In genomic region chr8:106606601-106607145, GRCm38 (mm10) we compare ENCODE assay signal across 23 mouse cellular contexts. TPM values are rescaled to one million over a fixed set of nuclear protein-coding genes. Genes with fewer than 3 reads are reported as not detected.
A peak's percentile ranks its signal among the peaks of the same experiment; 100 is the strongest.
DNase-seq lines count a peak whose midpoint lies in the region; ATAC-seq and TF ChIP-seq lines count a peak whose summit lies in the region.
"Had no signal": no experiment of that assay in that cellular context is flagged by ENCODE, and none has a peak within 500 bp of the region (broad histone marks: within the 10 kb centered on the region; RNA-seq: fewer than 3 reads in every experiment).

No protein-coding gene starts in this region.

- H3K4me3 ChIP-seq in liver, embryonic 15.5 days (replicated peaks): no peak overlapping the region
- H3K4me3 ChIP-seq in liver, embryonic 12.5 days: no peak overlapping the region
- peak overlapping the region; percentile 96 for H3K4me3 ChIP-seq in E14TG2a.4 (replicated peaks; ENCODE audit: low read length)
- H3K4me3 ChIP-seq in stomach, embryonic 14.5 days (ENCODE audit: low read depth, low read length): no peak overlapping the region
- H3K4me3 ChIP-seq: embryonic facial prominence, embryonic 12.5 days; forebrain, embryonic 15.5 days; heart, embryonic 13.5 days; megakaryocyte, embryonic 14.5 days; midbrain, embryonic 15.5 days had no signal

- no peaks in the 10 kb centered on the region for H3K9me3 ChIP-seq in liver, embryonic 15.5 days (replicated peaks)
- no peaks in the 10 kb centered on the region for H3K9me3 ChIP-seq in liver, embryonic 12.5 days (replicated peaks)
- H3K9me3 ChIP-seq in E14TG2a.4 (ENCODE audit: low read length): no peaks in the 10 kb centered on the region
- H3K9me3 ChIP-seq in stomach, embryonic 14.5 days (ENCODE audit: control insufficient read depth, low read depth, low read length): no peaks in the 10 kb centered on the region
- H3K9me3 ChIP-seq: embryonic facial prominence, embryonic 12.5 days; forebrain, embryonic 15.5 days; heart, embryonic 13.5 days; midbrain, embryonic 15.5 days had no signal

- no peaks in the 10 kb centered on the region for H3K36me3 ChIP-seq in liver, embryonic 15.5 days (replicated peaks)
- H3K36me3 ChIP-seq in liver, embryonic 12.5 days: no peaks in the 10 kb centered on the region
- peaks cover 49% of the 10 kb centered on the region for H3K36me3 ChIP-seq in E14TG2a.4 (ENCODE audit: insufficient read depth, low read length)
- H3K36me3 ChIP-seq in stomach, embryonic 14.5 days (ENCODE audit: control insufficient read depth, insufficient read depth, low read length): no peaks in the 10 kb centered on the region
- H3K36me3 ChIP-seq: embryonic facial prominence, embryonic 12.5 days; forebrain, embryonic 15.5 days; heart, embryonic 13.5 days; midbrain, embryonic 15.5 days had no signal

- DNase-seq in ZHBTc4 (ENCODE audit: low read depth, low spot score): peak; percentile 74
- no peak for DNase-seq in adrenal gland, postnatal 10 days
- DNase-seq in embryo, embryonic 10.5 days (ENCODE audit: low spot score): no peak
- DNase-seq: adrenal gland, adult 2 months; cerebellum, adult 11-12 months; cerebellum, postnatal 36 days; heart, adult 11 months; heart, postnatal 4 days; kidney, adult 8-10 months; retina, postnatal 1 day; thymus, postnatal 25 days had no signal

- no peak for ATAC-seq in liver, embryonic 15.5 days (ENCODE audit: insufficient read depth)
- no peak for ATAC-seq in liver, embryonic 12.5 days
- ATAC-seq in stomach, embryonic 14.5 days (ENCODE audit: insufficient number of reproducible peaks, insufficient read depth, low FRiP score, low read depth): no peak
- ATAC-seq: forebrain, embryonic 15.5 days; hindbrain, postnatal 0 days; midbrain, embryonic 15.5 days had no signal

- TF ChIP-seq CTCF in E14TG2a.4 (conservative IDR thresholded peaks at IDR 0.05; ENCODE audit: low read length): no peak

- WGBS in liver, embryonic 15.5 days (ENCODE audit: insufficient replicate concordance): 22% methylated on average over 15 of the region's 15 CpGs
- 17% methylated on average over 14 of the region's 15 CpGs for whole genome bisulfite sequencing in liver, embryonic 12.5 days (ENCODE audit: insufficient replicate concordance)
- WGBS in stomach, embryonic 14.5 days: 29% methylated on average over 15 of the region's 15 CpGs

- H3K4me1 ChIP-seq in liver, embryonic 15.5 days (replicated peaks): peaks cover 27% of the 10 kb centered on the region
- H3K4me1 ChIP-seq in liver, embryonic 12.5 days: peaks cover 15% of the 10 kb centered on the region; the same call in 1 of the 2 replicates
- peaks cover 85% of the 10 kb centered on the region for H3K4me1 ChIP-seq in E14TG2a.4 (replicated peaks; ENCODE audit: low read depth, low read length)
- peaks cover 8% of the 10 kb centered on the region; the same call in 1 of the 2 replicates for H3K4me1 ChIP-seq in stomach, embryonic 14.5 days (ENCODE audit: control insufficient read depth, insufficient read depth, low read length)

- peaks cover 54% of the 10 kb centered on the region for H3K27me3 ChIP-seq in liver, embryonic 15.5 days
- H3K27me3 ChIP-seq in liver, embryonic 12.5 days (replicated peaks): peaks cover 67% of the 10 kb centered on the region
- H3K27me3 ChIP-seq in E14TG2a.4 (ENCODE audit: insufficient read depth, low read length): peaks cover 4% of the 10 kb centered on the region; the same call in 1 of the 2 replicates
- H3K27me3 ChIP-seq in stomach, embryonic 14.5 days (ENCODE audit: control insufficient read depth, insufficient read depth, low read length): peaks cover 26% of the 10 kb centered on the region

- peak overlapping the region; percentile 15; the same call in 1 of the 2 replicates for H3K4me2 ChIP-seq in liver, embryonic 15.5 days
- no peak overlapping the region for H3K4me2 ChIP-seq in liver, embryonic 12.5 days
- 0 out of 2 replicates have a peak overlapping the region, but pooled peaks have one; percentile 16 for H3K4me2 ChIP-seq in stomach, embryonic 14.5 days (replicated peaks; ENCODE audit: low read depth, low read length)
- H3K4me2 ChIP-seq: embryonic facial prominence, embryonic 12.5 days; forebrain, embryonic 15.5 days; heart, embryonic 13.5 days; midbrain, embryonic 15.5 days had no signal

- H3K27ac ChIP-seq in liver, embryonic 15.5 days (replicated peaks): no peak overlapping the region; the same call in 1 of the 2 replicates
- no peak overlapping the region for H3K27ac ChIP-seq in liver, embryonic 12.5 days
- H3K27ac ChIP-seq in stomach, embryonic 14.5 days (ENCODE audit: low read length): no peak overlapping the region
- H3K27ac ChIP-seq: embryonic facial prominence, embryonic 12.5 days; forebrain, embryonic 15.5 days; heart, embryonic 13.5 days; hindbrain, postnatal 0 days; liver, embryonic 14.5 days; midbrain, embryonic 15.5 days had no signal

- H3K9ac ChIP-seq in liver, embryonic 15.5 days: no peak overlapping the region
- no peak overlapping the region for H3K9ac ChIP-seq in liver, embryonic 12.5 days
- no peak overlapping the region for H3K9ac ChIP-seq in stomach, embryonic 14.5 days (replicated peaks; ENCODE audit: low read depth, low read length)
- H3K9ac ChIP-seq: embryonic facial prominence, embryonic 12.5 days; forebrain, embryonic 15.5 days; heart, embryonic 13.5 days; liver, embryonic 14.5 days; midbrain, embryonic 15.5 days had no signal

RNA-seq across cellular contexts. Expression of gene Cdh1, which starts 3.5 kb away (rescaled TPM):
- polyA plus RNA-seq in liver, embryonic 15.5 days (2015; fragmentation: Nextera tagmentation; extraction: Ambion mirVana): 19.0 and 23.2 TPM in 2 replicates
- 10.7 and 11.4 TPM in 2 replicates for polyA plus RNA-seq in liver, embryonic 12.5 days (2016; fragmentation: Nextera tagmentation; extraction: Ambion mirVana)
- 131 and 155 TPM in 2 replicates for polyA plus RNA-seq in stomach, embryonic 14.5 days (2014; fragmentation: Nextera tagmentation; extraction: Ambion mirVana)
- total RNA-seq in adrenal gland, postnatal 10 days (2021): 1 to 10 TPM; 4.1 to 8.1 TPM
- total RNA-seq: MEL had no signal

RNA-seq across cellular contexts. Expression of gene Gm10073, which starts 33.4 kb away (rescaled TPM):
- polyA plus RNA-seq in liver, embryonic 15.5 days (2015; fragmentation: Nextera tagmentation; extraction: Ambion mirVana): 4.0 and 7.3 TPM in 2 replicates
- polyA plus RNA-seq in liver, embryonic 12.5 days (2016; fragmentation: Nextera tagmentation; extraction: Ambion mirVana): 4.0 and 7.1 TPM in 2 replicates
- polyA plus RNA-seq in stomach, embryonic 14.5 days (2014; fragmentation: Nextera tagmentation; extraction: Ambion mirVana): 10.0 and 14.0 TPM in 2 replicates
- 100 to 1,000 TPM; 131 to 143 TPM for total RNA-seq in adrenal gland, postnatal 10 days (2021)
